In genomic region chr17:6765886-6766285, GRCm38 (mm10) we compare ENCODE assay signal across 13 mouse cellular contexts. TPM values are rescaled to one million over a fixed set of nuclear protein-coding genes. Genes with fewer than 3 reads are reported as not detected.
DNase-seq lines count a peak whose midpoint lies in the region; ATAC-seq lines count a peak whose summit lies in the region.
"Had no signal": no experiment of that assay in that cellular context is flagged by ENCODE, and none has a peak within 500 bp of the region (broad histone marks: within the 10 kb centered on the region; RNA-seq: fewer than 3 reads in every experiment).

No protein-coding gene starts in this region.

- peaks cover 72% of the 10 kb centered on the region for H3K4me1 ChIP-seq in hindbrain, embryonic 10.5 days (replicated peaks)
- peaks cover 30% of the 10 kb centered on the region for H3K4me1 ChIP-seq in hindbrain, embryonic 12.5 days
- H3K4me1 ChIP-seq in stomach, embryonic 15.5 days, result peaks cover 27% of the 10 kb centered on the region

- no peaks in the 10 kb centered on the region for H3K27me3 ChIP-seq in hindbrain, embryonic 10.5 days (ENCODE audit: insufficient read depth, poor library complexity, severe bottlenecking)
- H3K27me3 ChIP-seq in hindbrain, embryonic 12.5 days, result no peaks in the 10 kb centered on the region; the same call in 1 of the 2 replicates
- no peaks in the 10 kb centered on the region for H3K27me3 ChIP-seq in stomach, embryonic 15.5 days (replicated peaks)
- H3K27me3 ChIP-seq: embryonic facial prominence, embryonic 13.5 days; lung, embryonic 15.5 days had no signal

- no peak overlapping the region for H3K4me2 ChIP-seq in hindbrain, embryonic 12.5 days (replicated peaks)
- H3K4me2 ChIP-seq in stomach, embryonic 15.5 days, result no peak overlapping the region
- H3K4me2 ChIP-seq: embryonic facial prominence, embryonic 13.5 days; lung, embryonic 15.5 days; midbrain, embryonic 12.5 days had no signal

- H3K9me3 ChIP-seq in hindbrain, embryonic 10.5 days, result no peaks in the 10 kb centered on the region
- no peaks in the 10 kb centered on the region for H3K9me3 ChIP-seq in hindbrain, embryonic 12.5 days (replicated peaks)
- H3K9me3 ChIP-seq in stomach, embryonic 15.5 days, result no peaks in the 10 kb centered on the region
- H3K9me3 ChIP-seq: embryonic facial prominence, embryonic 13.5 days; lung, embryonic 15.5 days; midbrain, embryonic 12.5 days had no signal

- 19% methylated on average over 2 of the region's 2 CpGs for WGBS in hindbrain, embryonic 10.5 days
- 21% methylated on average over 2 of the region's 2 CpGs for WGBS in hindbrain, embryonic 12.5 days
- WGBS in stomach, embryonic 15.5 days, result 39% methylated on average over 2 of the region's 2 CpGs

- no peaks in the 10 kb centered on the region for H3K36me3 ChIP-seq in hindbrain, embryonic 10.5 days
- H3K36me3 ChIP-seq in hindbrain, embryonic 12.5 days, result no peaks in the 10 kb centered on the region
- no peaks in the 10 kb centered on the region for H3K36me3 ChIP-seq in stomach, embryonic 15.5 days
- H3K36me3 ChIP-seq: embryonic facial prominence, embryonic 13.5 days; lung, embryonic 15.5 days; midbrain, embryonic 12.5 days had no signal

- H3K9ac ChIP-seq in hindbrain, embryonic 12.5 days, result no peak overlapping the region
- H3K9ac ChIP-seq in stomach, embryonic 15.5 days, result no peak overlapping the region
- H3K9ac ChIP-seq: embryonic facial prominence, embryonic 13.5 days; lung, embryonic 15.5 days; midbrain, embryonic 12.5 days had no signal

- peak overlapping the region; percentile 81 for H3K27ac ChIP-seq in hindbrain, embryonic 10.5 days
- H3K27ac ChIP-seq in hindbrain, embryonic 12.5 days, result no peak overlapping the region
- H3K27ac ChIP-seq in stomach, embryonic 15.5 days, result peak overlapping the region; percentile 27; the same call in 1 of the 2 replicates
- H3K27ac ChIP-seq: embryonic facial prominence, embryonic 13.5 days; lung, embryonic 15.5 days; midbrain, embryonic 12.5 days had no signal

- H3K4me3 ChIP-seq in hindbrain, embryonic 10.5 days, result no peak overlapping the region
- no peak overlapping the region for H3K4me3 ChIP-seq in hindbrain, embryonic 12.5 days
- H3K4me3 ChIP-seq in stomach, embryonic 15.5 days (replicated peaks), result no peak overlapping the region
- H3K4me3 ChIP-seq: embryonic facial prominence, embryonic 13.5 days; lung, embryonic 15.5 days; midbrain, embryonic 12.5 days had no signal

- no peak for ATAC-seq in hindbrain, embryonic 12.5 days (ENCODE audit: low FRiP score)
- no peak for ATAC-seq in stomach, embryonic 15.5 days (ENCODE audit: insufficient read depth, low FRiP score, low read depth)

- peak; percentile 61 for DNase-seq in embryo, embryonic 10.5 days (ENCODE audit: low spot score)
- DNase-seq in embryo, embryonic 9.5 days (ENCODE audit: extremely low spot score), result no peak
- DNase-seq in hindbrain, embryonic 10.5 days (ENCODE audit: low spot score), result peak; percentile 39
- peak; percentile 41 for DNase-seq in lung, postnatal 36 days
- no peak for DNase-seq in lung, postnatal 14 days
- DNase-seq in cerebellum, adult 9-11 months, result no peak
- DNase-seq: adrenal gland, postnatal 10 days; cerebellum, postnatal 10 days had no signal

RNA-seq across cellular contexts. Expression of gene Ezr, which starts 16.7 kb away (rescaled TPM):
- 85.2 and 99.4 TPM in 2 replicates for polyA plus RNA-seq in hindbrain, embryonic 10.5 days (2016; fragmentation: Nextera tagmentation; extraction: Ambion mirVana)
- 97.9 and 103 TPM in 2 replicates for polyA plus RNA-seq in hindbrain, embryonic 12.5 days (2016; fragmentation: Nextera tagmentation; extraction: Ambion mirVana)
- polyA plus RNA-seq in stomach, embryonic 15.5 days (2015; fragmentation: Nextera tagmentation; extraction: Ambion mirVana), result 223 and 228 TPM in 2 replicates

Comparison
In these comparisons a context has a peak if more than half of its experiments do, and no peak if none do; other contexts are left out.
1. DNase-seq: peak in embryo, embryonic 10.5 days (single experiment), hindbrain, embryonic 10.5 days (single experiment) and lung, postnatal 36 days (single experiment); none in embryo, embryonic 9.5 days (single experiment), lung, postnatal 14 days (single experiment) and cerebellum, adult 9-11 months (single experiment).